Mouse (Mus musculus) lung, postnatal 0 days (tissue): ENCODE measurements at regions not wholly inside any gene's neighbourhood (a gene's known extent, or its start where the extent isn't known, plus 50 kb on each side); places are given as distances from the start of the nearest gene placed in this dataset.

Experiments
- ATAC-seq: fragments of 200-750 bp; cut with Nextera tagmentation; 2 replicates; pipeline ENCODE4 v1.8.0; 2017; ENCODE audit warnings: moderate library complexity
- DNase-seq: peaks from one replicate; pipeline ENCODE4 v3.0.0-alpha.2; 2016; ENCODE audit warnings: low spot score
- H3K27ac ChIP-seq: fragments of 300-500 bp; sonication (generic); 2 replicates; pipeline ENCODE4 v1.5.1; 2014; ENCODE audit warnings: antibody characterized with exemption, mild to moderate bottlenecking, low read length, mixed read lengths
- H3K27me3 ChIP-seq: fragments of 300-500 bp; sonication (generic); replicated peaks from 2 replicates; pipeline ENCODE4 v1.6.1; 2014; ENCODE audit warnings: low read length, mixed read lengths; ENCODE audit not compliant: insufficient read depth
- H3K36me3 ChIP-seq: fragments of 300-500 bp; sonication (generic); 2 replicates; pipeline ENCODE4 v1.6.1; 2014; ENCODE audit warnings: low read length, mixed read lengths; ENCODE audit not compliant: insufficient read depth
- H3K4me1 ChIP-seq: fragments of 300-500 bp; sonication (generic); 2 replicates; pipeline ENCODE4 v1.6.1; 2014; ENCODE audit warnings: antibody characterized with exemption, low read depth, low read length, mixed read lengths; ENCODE audit not compliant: insufficient read depth
- H3K4me2 ChIP-seq: fragments of 300-500 bp; sonication (generic); replicated peaks from 2 replicates; pipeline ENCODE4 v1.6.1; 2014; ENCODE audit warnings: low read depth, mild to moderate bottlenecking, low read length, moderate library complexity, mixed read lengths
- H3K4me3 ChIP-seq: fragments of 300-500 bp; sonication (generic); 2 replicates; pipeline ENCODE4 v1.5.1; 2014; ENCODE audit warnings: low read depth, low read length
- H3K9ac ChIP-seq: fragments of 300-500 bp; sonication (generic); replicated peaks from 2 replicates; pipeline ENCODE4 v1.6.1; 2014; ENCODE audit warnings: low read depth, mild to moderate bottlenecking
- H3K9me3 ChIP-seq: fragments of 300-500 bp; sonication (generic); 2 replicates; pipeline ENCODE4 v1.6.1; 2016; ENCODE audit warnings: low read length, mixed read lengths
- CTCF ChIP-seq: IDR thresholded peaks from 2 replicates; pipeline ENCODE4 v1.5.1; 2016; ENCODE audit warnings: antibody characterized with exemption, mild to moderate bottlenecking
- EP300 ChIP-seq: IDR thresholded peaks from 2 replicates; pipeline ENCODE4 v1.6.1; 2016; ENCODE audit warnings: antibody characterized with exemption, mild to moderate bottlenecking, control low read depth
- WGBS: fragments of 180-500 bp; shearing (Covaris S2); extraction: QIAGEN DNeasy Blood & Tissue Kit; methylation state at CpG from one replicate; pipeline ENCODE4 v1.1.7; 2014; 5-methylcytosine and 5-hydroxymethylcytosine counted together

GRCm38 (mm10) chr13:37135115-37135514, 85.1 kb upstream of the F13a1 start:
- ATAC-seq = no peak

GRCm38 (mm10) chr13:37134518-37134917, 84.5 kb upstream of the F13a1 start:
- 0 out of 2 replicates have a peak, but pooled peaks cover 2% of the 10 kb centered on the region for H3K4me1 ChIP-seq

More at GRCm38 (mm10) chr13:37135115-37135514, 85.1 kb upstream of the F13a1 start:
- Histone ChIP-seq H3K27me3 (no peaks in the 10 kb centered on the region), H3K36me3 (no peaks in the 10 kb centered on the region), H3K27ac (no peak overlapping the region), H3K4me1 (0 out of 2 replicates have a peak, but pooled peaks cover 2% of the 10 kb centered on the region), H3K4me2 (no peak overlapping the region), H3K9ac (no peak overlapping the region), H3K9me3 (no peaks in the 10 kb centered on the region), H3K4me3 (no peak overlapping the region)
- TF ChIP-seq CTCF (no peak), EP300 (no peak)
- WGBS = 52% methylated on average over 1 of the region's 1 CpGs
- no peak for DNase-seq

GRCm38 (mm10) chr13:37130637-37131036, 80.6 kb upstream of the F13a1 start:
- TF ChIP-seq CTCF (no peak), EP300 (peak; percentile 22; the same call in 1 of the 2 replicates)
- peak; percentile 76 for ATAC-seq
- Histone ChIP-seq H3K9ac (no peak overlapping the region), H3K9me3 (no peaks in the 10 kb centered on the region), H3K36me3 (no peaks in the 10 kb centered on the region), H3K4me3 (no peak overlapping the region), H3K4me1 (0 out of 2 replicates have a peak, but pooled peaks cover 2% of the 10 kb centered on the region), H3K27me3 (no peaks in the 10 kb centered on the region), H3K27ac (0 out of 2 replicates have a peak overlapping the region, but pooled peaks have one; percentile 5), H3K4me2 (peak overlapping the region; percentile 5; the same call in 1 of the 2 replicates)
- WGBS = 33% methylated on average over 10 of the region's 10 CpGs
- DNase-seq = peak; percentile 90

More at GRCm38 (mm10) chr13:37134518-37134917, 84.5 kb upstream of the F13a1 start:
- H3K9me3 ChIP-seq = no peaks in the 10 kb centered on the region
- DNase-seq (no peak), ATAC-seq (no peak)
- H3K9ac ChIP-seq = no peak overlapping the region
- H3K4me2 ChIP-seq = no peak overlapping the region
- no peaks in the 10 kb centered on the region for H3K36me3 ChIP-seq
- TF ChIP-seq CTCF (no peak), EP300 (no peak)
- H3K27ac ChIP-seq = no peak overlapping the region
- H3K4me3 ChIP-seq = no peak overlapping the region
- no peaks in the 10 kb centered on the region for H3K27me3 ChIP-seq
- 73% methylated on average over 2 of the region's 2 CpGs for WGBS

- 80% methylated on average over 4 of the region's 4 CpGs for WGBS
- DNase-seq = peak; percentile 65
- TF ChIP-seq EP300 (no peak), CTCF (no peak)
- no peaks in the 10 kb centered on the region; the same call in 1 of the 2 replicates for H3K4me1 ChIP-seq
- no peak for ATAC-seq
- H3K36me3 ChIP-seq = no peaks in the 10 kb centered on the region
- H3K9ac ChIP-seq = no peak overlapping the region
- H3K4me3 ChIP-seq = no peak overlapping the region
- H3K4me2 ChIP-seq = no peak overlapping the region
- H3K27me3 ChIP-seq = no peaks in the 10 kb centered on the region
- no peaks in the 10 kb centered on the region for H3K9me3 ChIP-seq
- no peak overlapping the region for H3K27ac ChIP-seq
Observed at GRCm38 (mm10) chr13:37121602-37122001, 71.6 kb upstream of the F13a1 start.

- no peak overlapping the region for H3K4me3 ChIP-seq
- H3K36me3 ChIP-seq = no peaks in the 10 kb centered on the region
- WGBS = 58% methylated on average over 2 of the region's 2 CpGs
- DNase-seq (peak; percentile 27), ATAC-seq (no peak)
- TF ChIP-seq CTCF (no peak), EP300 (no peak)
- H3K9me3 ChIP-seq = no peaks in the 10 kb centered on the region
- no peaks in the 10 kb centered on the region for H3K27me3 ChIP-seq
- no peaks in the 10 kb centered on the region; the same call in 1 of the 2 replicates for H3K4me1 ChIP-seq
- no peak overlapping the region for H3K4me2 ChIP-seq
- no peak overlapping the region for H3K27ac ChIP-seq
- H3K9ac ChIP-seq = no peak overlapping the region
Observed at GRCm38 (mm10) chr13:37120219-37120618, 70.2 kb upstream of the F13a1 start.

GRCm38 (mm10) chr13:37114324-37114723, 64.3 kb upstream of the F13a1 start:
- Histone ChIP-seq H3K27ac (no peak overlapping the region), H3K4me3 (no peak overlapping the region), H3K36me3 (no peaks in the 10 kb centered on the region), H3K4me1 (no peaks in the 10 kb centered on the region), H3K27me3 (no peaks in the 10 kb centered on the region), H3K9ac (no peak overlapping the region), H3K4me2 (no peak overlapping the region), H3K9me3 (no peaks in the 10 kb centered on the region)
- DNase-seq = no peak
- TF ChIP-seq CTCF (no peak), EP300 (no peak)
- ATAC-seq = no peak
- WGBS = 77% methylated on average over 5 of the region's 5 CpGs

GRCm38 (mm10) chr13:37111747-37112146, 61.7 kb upstream of the F13a1 start:
- Histone ChIP-seq H3K27ac (no peak overlapping the region), H3K9me3 (no peaks in the 10 kb centered on the region), H3K4me1 (no peaks in the 10 kb centered on the region), H3K4me3 (no peak overlapping the region), H3K9ac (no peak overlapping the region), H3K27me3 (no peaks in the 10 kb centered on the region), H3K36me3 (no peaks in the 10 kb centered on the region), H3K4me2 (no peak overlapping the region)
- WGBS = 92% methylated on average over 4 of the region's 4 CpGs
- TF ChIP-seq CTCF = no peak
- TF ChIP-seq EP300 = no peak
- ATAC-seq = no peak
- no peak for DNase-seq
